Mouse (Mus musculus) midbrain, embryonic 16.5 days (tissue): ENCODE measurements at regions not wholly inside any gene's neighbourhood (a gene's known extent, or its start where the extent isn't known, plus 50 kb on each side); places are given as distances from the start of the nearest gene placed in this dataset.

Source experiments
- ATAC-seq: fragments of 200-750 bp; cut with Nextera tagmentation; 2 replicates; pipeline ENCODE4 v1.8.0; 2017; ENCODE audit warnings: moderate TSS enrichment
- H3K27ac ChIP-seq: fragments of 300-500 bp; sonication (generic); 2 replicates; pipeline ENCODE4 v1.5.1; 2014; ENCODE audit warnings: mild to moderate bottlenecking, low read length, mixed read lengths
- H3K27me3 ChIP-seq: fragments of 300-500 bp; sonication (generic); 2 replicates; pipeline ENCODE4 v1.6.1; 2014; ENCODE audit warnings: low read depth, low read length, mixed read lengths; ENCODE audit not compliant: control insufficient read depth, insufficient read depth
- H3K36me3 ChIP-seq: fragments of 300-500 bp; sonication (generic); 2 replicates; pipeline ENCODE4 v1.6.1; 2014; ENCODE audit warnings: mild to moderate bottlenecking, low read length, moderate library complexity, mixed read lengths; ENCODE audit not compliant: control insufficient read depth, insufficient read depth
- H3K4me1 ChIP-seq: fragments of 300-500 bp; sonication (generic); 2 replicates; pipeline ENCODE4 v1.6.1; 2014; ENCODE audit warnings: mild to moderate bottlenecking, low read length, mixed read lengths; ENCODE audit not compliant: control insufficient read depth, insufficient read depth
- H3K4me2 ChIP-seq: fragments of 300-500 bp; sonication (generic); 2 replicates; pipeline ENCODE4 v1.6.1; 2014; ENCODE audit warnings: mild to moderate bottlenecking, low read length, mixed read lengths
- H3K4me3 ChIP-seq: fragments of 300-500 bp; sonication (generic); 2 replicates; pipeline ENCODE4 v1.5.1; 2014; ENCODE audit warnings: low read depth, mild to moderate bottlenecking, low read length, moderate library complexity, mixed read lengths
- H3K9ac ChIP-seq: fragments of 300-500 bp; sonication (generic); 2 replicates; pipeline ENCODE4 v1.6.1; 2014; ENCODE audit warnings: low read depth, low read length, mixed read lengths
- H3K9me3 ChIP-seq: fragments of 300-500 bp; sonication (generic); replicated peaks from 2 replicates; pipeline ENCODE4 v1.6.1; 2014; ENCODE audit warnings: mild to moderate bottlenecking, low read length, mixed read lengths; ENCODE audit not compliant: control insufficient read depth, poor library complexity, severe bottlenecking
- WGBS: fragments of 180-500 bp; shearing (Covaris S2); extraction: QIAGEN DNeasy Blood & Tissue Kit; methylation state at CpG from one replicate; pipeline ENCODE4 v1.1.7; 2014; 5-methylcytosine and 5-hydroxymethylcytosine counted together

DNA sequence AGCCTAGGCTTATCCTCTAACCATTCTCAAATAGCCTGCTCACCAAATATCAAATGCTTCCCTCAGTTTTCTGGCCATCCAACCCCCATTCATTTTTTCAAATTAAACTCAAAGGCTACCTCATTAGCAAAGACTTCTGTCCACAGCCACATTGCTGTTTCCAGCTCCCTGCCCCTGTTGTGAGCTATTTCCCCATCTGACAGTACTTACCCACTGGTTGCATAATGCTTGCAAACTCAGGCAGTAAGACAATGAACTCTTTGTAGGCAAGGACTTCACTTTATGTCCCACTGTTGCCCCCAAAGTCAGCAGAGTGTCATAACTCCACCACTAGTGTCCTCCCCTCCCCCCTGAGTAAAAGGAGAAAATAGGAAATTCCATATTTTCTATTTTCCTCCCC, 194.7 kb downstream of the Rpl10-ps3 start:
- Histone ChIP-seq H3K9me3 (no peaks in the 10 kb centered on the region), H3K4me1 (no peaks in the 10 kb centered on the region), H3K4me2 (no peak overlapping the region)

DNA sequence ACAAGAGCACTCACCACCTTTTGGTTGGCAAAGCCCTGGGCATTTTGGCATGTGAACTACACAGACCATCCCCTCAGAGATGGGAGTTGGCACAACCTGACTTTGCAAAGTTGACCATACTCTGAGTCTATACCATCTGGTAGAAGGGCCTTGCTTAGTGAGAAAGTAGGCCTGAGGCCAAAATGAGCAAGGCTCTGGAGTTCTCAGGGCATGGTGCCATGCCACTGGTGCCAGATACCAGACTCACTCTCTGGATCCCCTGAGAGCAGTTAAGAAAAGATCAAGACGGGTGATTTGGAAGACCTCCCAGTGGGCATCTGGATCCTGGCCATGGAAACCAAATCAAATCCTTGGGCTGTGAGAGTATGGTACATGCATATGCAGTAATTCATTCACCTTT, 202.0 kb downstream of the Rpl10-ps3 start:
- ATAC-seq, result no peak

More for the DNA sequence above, 194.7 kb downstream of the Rpl10-ps3 start:
- H3K27ac ChIP-seq, result no peak overlapping the region
- H3K27me3 ChIP-seq, result no peaks in the 10 kb centered on the region
- H3K4me3 ChIP-seq, result no peak overlapping the region
- ATAC-seq, result no peak
- no peak overlapping the region for H3K9ac ChIP-seq
- H3K36me3 ChIP-seq, result no peaks in the 10 kb centered on the region

DNA sequence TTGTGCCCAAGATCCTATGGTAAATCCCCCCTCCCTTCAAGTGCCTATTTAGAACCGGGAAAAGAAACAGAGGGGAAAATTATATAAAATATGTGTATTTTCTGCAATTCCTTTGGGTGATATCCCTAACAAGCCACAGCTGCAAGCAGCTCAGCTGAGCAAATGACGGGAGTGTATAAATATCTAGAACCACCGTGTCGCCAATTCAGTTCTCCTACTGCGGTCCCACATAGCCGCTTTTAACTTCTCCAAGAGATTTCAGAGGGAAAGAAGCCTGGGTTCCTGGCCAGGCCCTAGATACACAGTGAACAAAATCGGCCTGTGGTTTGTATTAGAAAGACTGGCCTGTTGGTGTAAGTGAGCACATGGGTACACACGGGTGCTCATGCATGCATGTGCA, 202.7 kb downstream of the Rpl10-ps3 start:
- H3K4me3 ChIP-seq, result no peak overlapping the region
- no peak overlapping the region for H3K27ac ChIP-seq
- no peak for ATAC-seq
- no peaks in the 10 kb centered on the region for H3K27me3 ChIP-seq
- 90% methylated on average over 8 of the region's 8 CpGs for WGBS
- H3K9me3 ChIP-seq, result no peaks in the 10 kb centered on the region
- peaks cover 17% of the 10 kb centered on the region for H3K4me1 ChIP-seq
- no peak overlapping the region for H3K4me2 ChIP-seq
- H3K36me3 ChIP-seq, result no peaks in the 10 kb centered on the region
- no peak overlapping the region for H3K9ac ChIP-seq

More for the DNA sequence above, 202.0 kb downstream of the Rpl10-ps3 start:
- H3K4me3 ChIP-seq, result no peak overlapping the region
- WGBS, result 20% methylated on average over 1 of the region's 1 CpGs
- H3K27ac ChIP-seq, result no peak overlapping the region
- H3K27me3 ChIP-seq, result no peaks in the 10 kb centered on the region
- H3K9ac ChIP-seq, result no peak overlapping the region
- H3K4me2 ChIP-seq, result no peak overlapping the region
- no peaks in the 10 kb centered on the region for H3K36me3 ChIP-seq
- H3K9me3 ChIP-seq, result no peaks in the 10 kb centered on the region
- peaks cover 17% of the 10 kb centered on the region for H3K4me1 ChIP-seq

DNA sequence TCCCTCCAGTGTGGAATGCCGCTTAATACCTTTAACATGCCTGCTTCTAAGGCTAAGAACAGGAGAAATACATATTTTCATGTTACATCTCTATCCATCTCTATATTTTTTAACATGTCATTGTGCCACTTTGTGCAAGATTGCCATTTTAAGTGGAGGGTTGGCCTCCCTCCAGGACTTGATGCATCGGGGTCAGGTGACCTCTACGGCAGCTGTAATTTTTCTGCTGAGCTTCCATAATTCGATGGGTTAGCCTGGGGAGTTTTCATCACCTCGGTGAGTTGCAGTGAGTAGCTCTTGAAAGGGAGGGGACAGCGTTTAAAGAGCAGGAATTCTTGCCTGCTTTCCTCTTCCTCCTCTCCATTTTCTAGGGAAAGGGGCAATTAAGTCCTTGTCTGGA, 203.6 kb downstream of the Rpl10-ps3 start:
- no peak for ATAC-seq

DNA sequence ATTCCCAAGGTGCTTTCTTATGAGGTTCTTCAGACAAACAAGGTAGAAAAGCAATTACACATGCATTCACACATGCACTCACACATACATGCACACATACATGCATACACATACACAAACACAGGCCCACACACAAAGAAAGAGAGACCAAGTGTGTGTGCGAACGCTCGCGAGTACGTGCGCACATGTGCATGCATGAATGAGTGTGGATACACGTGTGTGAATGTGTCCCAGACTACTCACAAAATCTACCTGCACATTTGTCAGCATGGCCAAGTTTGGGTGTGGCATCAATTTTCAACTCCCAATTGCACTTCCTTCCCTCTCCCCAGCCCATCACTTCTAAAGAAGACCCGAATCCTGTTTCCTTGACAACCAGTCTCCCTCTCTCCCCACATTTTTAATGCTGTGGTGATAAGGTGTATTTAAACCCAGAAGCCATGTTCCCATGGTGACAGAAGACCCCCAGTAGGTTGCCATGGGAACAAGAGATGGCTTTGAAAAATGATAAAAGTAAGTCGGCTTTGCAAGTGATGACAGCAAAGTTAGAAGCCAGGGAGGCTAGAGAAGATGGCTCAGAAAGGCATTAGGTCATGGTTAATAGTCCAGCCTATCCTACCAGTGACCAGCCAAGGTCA, 206.3 kb downstream of the Rpl10-ps3 start:
- H3K4me2 ChIP-seq, result peak overlapping the region; percentile 15; the same call in 1 of the 2 replicates
- no peak overlapping the region for H3K4me3 ChIP-seq
- no peaks in the 10 kb centered on the region for H3K36me3 ChIP-seq
- no peaks in the 10 kb centered on the region for H3K9me3 ChIP-seq
- peak; percentile 92 for ATAC-seq
- 70% methylated on average over 9 of the region's 9 CpGs for WGBS
- peaks cover 22% of the 10 kb centered on the region for H3K4me1 ChIP-seq
- no peaks in the 10 kb centered on the region for H3K27me3 ChIP-seq
- peak overlapping the region; percentile 75 for H3K27ac ChIP-seq
- H3K9ac ChIP-seq, result no peak overlapping the region

More for the DNA sequence above, 203.6 kb downstream of the Rpl10-ps3 start:
- Histone ChIP-seq H3K9me3 (no peaks in the 10 kb centered on the region), H3K9ac (no peak overlapping the region), H3K27me3 (no peaks in the 10 kb centered on the region), H3K4me1 (peaks cover 19% of the 10 kb centered on the region), H3K4me2 (no peak overlapping the region), H3K4me3 (no peak overlapping the region), H3K27ac (peak overlapping the region; percentile 15; the same call in 1 of the 2 replicates), H3K36me3 (no peaks in the 10 kb centered on the region)
- 57% methylated on average over 6 of the region's 6 CpGs for WGBS

DNA sequence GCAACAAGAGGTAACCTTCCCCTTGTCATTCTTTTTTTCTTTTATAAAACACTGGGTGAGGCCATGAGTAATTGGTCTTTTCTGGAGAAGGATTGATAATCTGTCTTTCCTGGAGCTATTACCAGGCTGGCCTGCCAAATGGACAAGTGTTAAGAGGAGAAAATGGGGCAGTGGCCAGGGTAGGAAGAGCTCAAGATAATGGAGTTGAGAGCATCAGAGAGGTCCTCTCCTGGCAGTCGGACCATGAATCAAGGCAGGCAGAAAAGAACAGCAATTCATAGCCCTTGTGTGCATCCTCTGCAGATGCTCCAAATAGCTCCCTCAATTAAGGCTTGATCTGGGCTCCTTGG, 208.2 kb downstream of the Rpl10-ps3 start:
- H3K9ac ChIP-seq, result no peak overlapping the region
- H3K4me2 ChIP-seq, result no peak overlapping the region
- ATAC-seq, result no peak
- no peaks in the 10 kb centered on the region for H3K27me3 ChIP-seq
- H3K4me3 ChIP-seq, result no peak overlapping the region
- H3K4me1 ChIP-seq, result peaks cover 22% of the 10 kb centered on the region
- no peaks in the 10 kb centered on the region for H3K9me3 ChIP-seq
- 75% methylated on average over 1 of the region's 1 CpGs for WGBS
- no peak overlapping the region for H3K27ac ChIP-seq
- no peaks in the 10 kb centered on the region for H3K36me3 ChIP-seq

DNA sequence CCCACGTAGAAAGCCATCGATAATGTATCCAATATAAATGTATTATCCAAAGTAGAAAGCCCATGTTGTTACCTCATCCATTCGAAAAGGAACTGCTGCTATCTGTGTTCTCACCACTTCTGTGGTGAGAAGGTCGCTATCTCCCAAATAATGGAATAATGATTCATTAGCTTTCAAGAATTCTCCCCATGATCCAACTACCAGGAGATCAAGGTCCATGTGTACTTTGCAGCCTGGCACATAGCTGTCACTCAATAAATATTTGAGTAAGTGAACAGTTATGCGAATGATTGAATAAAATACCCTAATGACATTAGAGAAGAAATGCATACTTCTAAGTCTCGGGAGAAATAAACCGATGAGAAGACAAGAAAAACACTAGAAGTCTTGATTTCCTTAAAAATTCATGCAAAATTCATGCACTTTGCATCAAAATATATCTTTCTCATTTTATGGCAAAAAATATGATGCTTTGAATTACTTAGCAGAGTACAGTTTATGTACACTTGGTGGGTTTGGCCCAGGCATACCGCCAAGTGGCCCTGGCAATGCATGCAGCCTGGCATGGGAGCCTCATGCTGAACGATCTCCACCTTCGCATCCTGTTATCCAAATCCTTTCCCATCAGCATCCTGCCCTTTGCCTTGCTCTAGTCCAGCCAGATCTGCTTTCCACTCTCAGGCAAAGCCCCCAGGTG, 208.7 kb downstream of the Rpl10-ps3 start:
- Histone ChIP-seq H3K4me1 (peaks cover 18% of the 10 kb centered on the region), H3K36me3 (no peaks in the 10 kb centered on the region), H3K4me3 (no peak overlapping the region), H3K27me3 (no peaks in the 10 kb centered on the region), H3K4me2 (no peak overlapping the region), H3K27ac (no peak overlapping the region), H3K9ac (no peak overlapping the region), H3K9me3 (no peaks in the 10 kb centered on the region)
- no peak for ATAC-seq
- 87% methylated on average over 10 of the region's 10 CpGs for WGBS

DNA sequence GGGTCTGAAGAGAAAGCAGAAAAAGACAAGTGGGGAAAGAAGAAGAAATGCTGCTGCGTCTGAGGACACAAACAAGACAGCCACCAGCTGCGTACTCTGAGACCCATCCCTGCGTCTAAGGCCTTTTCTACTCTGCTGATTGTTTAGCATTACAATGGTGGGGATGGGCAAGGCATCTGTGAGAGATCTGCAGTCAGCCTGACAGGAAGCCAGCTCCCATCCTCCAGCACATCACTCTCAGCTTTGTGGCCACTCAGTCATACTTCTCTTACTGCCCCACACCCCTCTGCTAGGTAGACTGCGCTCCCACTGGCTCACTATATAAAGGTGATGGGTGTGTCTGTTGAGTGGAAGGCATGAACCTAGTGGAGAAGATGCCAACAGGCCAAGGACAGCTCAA, 220.5 kb downstream of the Rpl10-ps3 start:
- Histone ChIP-seq H3K27me3 (no peaks in the 10 kb centered on the region), H3K27ac (no peak overlapping the region), H3K9me3 (no peaks in the 10 kb centered on the region), H3K4me1 (peaks cover 4% of the 10 kb centered on the region; the same call in 1 of the 2 replicates), H3K4me3 (no peak overlapping the region), H3K36me3 (no peaks in the 10 kb centered on the region), H3K9ac (no peak overlapping the region), H3K4me2 (no peak overlapping the region)
- 23% methylated on average over 4 of the region's 4 CpGs for WGBS
- no peak for ATAC-seq

DNA sequence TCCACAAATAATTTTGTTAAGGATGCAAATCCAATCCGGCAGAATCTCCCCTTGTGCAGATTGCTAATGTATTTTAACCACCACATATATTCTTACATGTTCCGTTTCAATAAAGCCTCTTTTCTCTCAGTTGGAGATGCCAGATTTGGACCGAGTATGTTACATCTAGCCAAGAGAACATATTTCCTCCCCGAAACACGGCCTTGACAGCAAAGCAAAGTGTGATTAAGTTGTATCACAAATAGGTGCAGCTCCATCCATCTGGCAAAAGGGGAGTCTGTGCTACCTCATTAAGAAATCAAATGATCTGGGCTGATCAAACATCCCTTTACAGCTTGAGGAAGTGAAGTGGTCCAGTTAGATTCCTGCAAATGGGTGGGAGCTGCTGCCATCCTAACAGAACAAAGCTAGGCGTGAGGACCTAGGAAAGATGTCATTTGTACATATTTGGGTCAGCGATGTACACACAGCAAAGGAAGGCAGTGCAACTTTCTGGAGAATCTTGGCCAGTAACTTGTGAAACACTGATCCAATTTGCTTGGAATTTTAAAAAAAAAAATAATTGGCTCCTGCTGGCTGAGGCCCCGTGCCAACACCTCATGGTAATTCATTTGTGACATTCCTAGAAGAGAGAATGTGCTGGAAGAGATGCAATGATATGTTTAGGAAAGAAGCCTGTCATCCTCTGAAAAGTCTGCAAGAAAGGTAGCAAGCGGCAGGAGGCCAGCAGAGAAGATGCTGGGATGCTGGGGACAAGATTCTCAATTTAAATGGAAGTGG, 223.8 kb downstream of the Rpl10-ps3 start:
- Histone ChIP-seq H3K9me3 (no peaks in the 10 kb centered on the region), H3K4me1 (peaks cover 4% of the 10 kb centered on the region; the same call in 1 of the 2 replicates), H3K27me3 (no peaks in the 10 kb centered on the region), H3K4me3 (no peak overlapping the region), H3K36me3 (no peaks in the 10 kb centered on the region), H3K27ac (no peak overlapping the region), H3K9ac (no peak overlapping the region), H3K4me2 (no peak overlapping the region)
- ATAC-seq, result no peak
- WGBS, result 88% methylated on average over 9 of the region's 9 CpGs
